Mouse (Mus musculus) neural tube, embryonic 14.5 days (tissue): ENCODE data around the gene C2cd3. TPM values are rescaled to one million over a fixed set of nuclear protein-coding genes. Genes with fewer than 3 reads are reported as not detected.

Source experiments
- ATAC-seq: fragments of 200-750 bp; cut with Nextera tagmentation; 2 replicates; pipeline ENCODE4 v1.8.0; 2017; ENCODE audit warnings: low read depth, mild to moderate bottlenecking, moderate TSS enrichment, moderate library complexity
- H3K27ac ChIP-seq: fragments of 300-500 bp; sonication (generic); 2 replicates; pipeline ENCODE4 v1.5.1; 2014; ENCODE audit warnings: low read depth, mild to moderate bottlenecking, control low read depth, low read length, moderate library complexity, mixed read lengths
- H3K27me3 ChIP-seq: fragments of 300-500 bp; sonication (generic); 2 replicates; pipeline ENCODE4 v1.6.1; 2014; ENCODE audit warnings: low read length; ENCODE audit not compliant: control insufficient read depth, insufficient read depth
- H3K36me3 ChIP-seq: fragments of 300-500 bp; sonication (generic); 2 replicates; pipeline ENCODE4 v1.6.1; 2014; ENCODE audit warnings: low read length, mixed read lengths; ENCODE audit not compliant: control insufficient read depth, insufficient read depth
- H3K4me1 ChIP-seq: fragments of 300-500 bp; sonication (generic); 2 replicates; pipeline ENCODE4 v1.6.1; 2014; ENCODE audit warnings: low read length; ENCODE audit not compliant: control insufficient read depth, insufficient read depth
- H3K4me2 ChIP-seq: fragments of 300-500 bp; sonication (generic); 2 replicates; pipeline ENCODE4 v1.6.1; 2014; ENCODE audit warnings: mild to moderate bottlenecking, low read depth, low read length, control low read depth
- H3K4me3 ChIP-seq: fragments of 300-500 bp; sonication (generic); 2 replicates; pipeline ENCODE4 v1.5.1; 2014; ENCODE audit warnings: low read depth, low read length, control low read depth, mixed read lengths
- H3K9ac ChIP-seq: fragments of 300-500 bp; sonication (generic); replicated peaks from 2 replicates; pipeline ENCODE4 v1.6.1; 2014; ENCODE audit warnings: low read depth, mild to moderate bottlenecking, control low read depth, low read length, mixed read lengths
- H3K9me3 ChIP-seq: fragments of 300-500 bp; sonication (generic); 2 replicates; pipeline ENCODE4 v1.6.1; 2016; ENCODE audit warnings: low read length; ENCODE audit not compliant: control insufficient read depth
- WGBS: fragments of 180-500 bp; shearing (Covaris S2); extraction: QIAGEN DNeasy Blood & Tissue Kit; methylation state at CpG from one replicate; pipeline ENCODE4 v1.1.7; 2014; 5-methylcytosine and 5-hydroxymethylcytosine counted together
- polyA plus RNA-seq: library from polyadenylated mRNA; unstranded; fragments of >200 nt; fragmentation: Nextera tagmentation; extraction: Ambion mirVana; gene quantifications from 2 replicates; pipeline ENCODE4 v1.2.1, GENCODE M21; 2014

The C2cd3 gene
- polyA plus RNA-seq, 1 experiment from 2014 or later: 22.9 TPM

- Histone ChIP-seq H3K27me3 (no peaks in the 10 kb centered on the region), H3K4me3 (no peak overlapping the region), H3K4me1 (peaks cover 14% of the 10 kb centered on the region), H3K4me2 (0 out of 2 replicates have a peak overlapping the region, but pooled peaks have one; percentile 16), H3K9ac (no peak overlapping the region), H3K36me3 (0 out of 2 replicates have a peak, but pooled peaks cover 2% of the 10 kb centered on the region), H3K27ac (peak overlapping the region; percentile 78), H3K9me3 (no peaks in the 10 kb centered on the region)
- WGBS: 85% methylated on average over 6 of the region's 6 CpGs
- ATAC-seq: no peak
Observed at GRCm38 (mm10) chr7:100496371-100496770, 124.3 kb downstream of the C2cd3 start.

- WGBS: 99% methylated on average over 9 of the region's 9 CpGs
- no peaks in the 10 kb centered on the region for H3K27me3 ChIP-seq
- no peak overlapping the region for H3K4me2 ChIP-seq
- no peak overlapping the region for H3K27ac ChIP-seq
- H3K36me3 ChIP-seq: 0 out of 2 replicates have a peak, but pooled peaks cover 2% of the 10 kb centered on the region
- H3K4me1 ChIP-seq: peaks cover 14% of the 10 kb centered on the region
- H3K9ac ChIP-seq: no peak overlapping the region
- no peaks in the 10 kb centered on the region for H3K9me3 ChIP-seq
- no peak for ATAC-seq
- H3K4me3 ChIP-seq: no peak overlapping the region
Observed at GRCm38 (mm10) chr7:100496791-100497190, 124.8 kb downstream of the C2cd3 start.

GRCm38 (mm10) chr7:100497402-100497801, 125.4 kb downstream of the C2cd3 start:
- Histone ChIP-seq H3K9me3 (no peaks in the 10 kb centered on the region), H3K4me1 (peaks cover 14% of the 10 kb centered on the region), H3K4me2 (no peak overlapping the region), H3K36me3 (0 out of 2 replicates have a peak, but pooled peaks cover 2% of the 10 kb centered on the region), H3K27ac (no peak overlapping the region), H3K4me3 (no peak overlapping the region), H3K27me3 (no peaks in the 10 kb centered on the region), H3K9ac (no peak overlapping the region)
- 74% methylated on average over 4 of the region's 4 CpGs for WGBS
- ATAC-seq: no peak

- H3K27ac ChIP-seq: no peak overlapping the region
- 0 out of 2 replicates have a peak, but pooled peaks cover 2% of the 10 kb centered on the region for H3K36me3 ChIP-seq
- no peak for ATAC-seq
- peaks cover 9% of the 10 kb centered on the region for H3K4me1 ChIP-seq
- 91% methylated on average over 13 of the region's 13 CpGs for WGBS
- no peaks in the 10 kb centered on the region for H3K9me3 ChIP-seq
- H3K9ac ChIP-seq: no peak overlapping the region
- H3K27me3 ChIP-seq: no peaks in the 10 kb centered on the region
- H3K4me2 ChIP-seq: no peak overlapping the region
- H3K4me3 ChIP-seq: no peak overlapping the region
Observed at GRCm38 (mm10) chr7:100497982-100498381, 125.9 kb downstream of the C2cd3 start.

GRCm38 (mm10) chr7:100499465-100499864, 127.4 kb downstream of the C2cd3 start:
- no peaks in the 10 kb centered on the region for H3K9me3 ChIP-seq
- 0 out of 2 replicates have a peak, but pooled peaks cover 2% of the 10 kb centered on the region for H3K36me3 ChIP-seq

GRCm38 (mm10) chr7:100500276-100500977, 128.4 kb downstream of the C2cd3 start:
- Histone ChIP-seq H3K4me1 (peaks cover 4% of the 10 kb centered on the region), H3K9ac (no peak overlapping the region), H3K4me2 (no peak overlapping the region), H3K36me3 (0 out of 2 replicates have a peak, but pooled peaks cover 2% of the 10 kb centered on the region), H3K27me3 (no peaks in the 10 kb centered on the region), H3K9me3 (no peaks in the 10 kb centered on the region), H3K27ac (no peak overlapping the region), H3K4me3 (no peak overlapping the region)
- WGBS: 69% methylated on average over 16 of the region's 16 CpGs
- ATAC-seq: no peak

More at GRCm38 (mm10) chr7:100499465-100499864, 127.4 kb downstream of the C2cd3 start:
- H3K27ac ChIP-seq: no peak overlapping the region
- no peak overlapping the region for H3K4me3 ChIP-seq
- no peak overlapping the region for H3K4me2 ChIP-seq
- no peaks in the 10 kb centered on the region for H3K27me3 ChIP-seq
- no peak for ATAC-seq
- peaks cover 9% of the 10 kb centered on the region for H3K4me1 ChIP-seq
- H3K9ac ChIP-seq: no peak overlapping the region

- H3K4me1 ChIP-seq: no peaks in the 10 kb centered on the region
- H3K4me3 ChIP-seq: no peak overlapping the region
- 78% methylated on average over 6 of the region's 6 CpGs for WGBS
- H3K9ac ChIP-seq: no peak overlapping the region
- ATAC-seq: no peak
- H3K27me3 ChIP-seq: no peaks in the 10 kb centered on the region
- no peak overlapping the region for H3K4me2 ChIP-seq
- no peaks in the 10 kb centered on the region for H3K9me3 ChIP-seq
- no peak overlapping the region for H3K27ac ChIP-seq
- 0 out of 2 replicates have a peak, but pooled peaks cover 2% of the 10 kb centered on the region for H3K36me3 ChIP-seq
Observed at GRCm38 (mm10) chr7:100501027-100501843, 129.2 kb downstream of the C2cd3 start.

- no peak overlapping the region for H3K9ac ChIP-seq
- no peak for ATAC-seq
- 0 out of 2 replicates have a peak, but pooled peaks cover 2% of the 10 kb centered on the region for H3K36me3 ChIP-seq
- H3K9me3 ChIP-seq: no peaks in the 10 kb centered on the region
- WGBS: 62% methylated on average over 2 of the region's 2 CpGs
- no peaks in the 10 kb centered on the region for H3K4me1 ChIP-seq
- H3K27ac ChIP-seq: no peak overlapping the region
- no peaks in the 10 kb centered on the region for H3K27me3 ChIP-seq
- H3K4me2 ChIP-seq: no peak overlapping the region
- no peak overlapping the region for H3K4me3 ChIP-seq
Observed at GRCm38 (mm10) chr7:100501844-100502373, 129.9 kb downstream of the C2cd3 start.
